Mouse (Mus musculus): Measurements from ENCODE around the gene Gdpd3. TPM values are rescaled to one million over a fixed set of nuclear protein-coding genes. Genes with fewer than 3 reads are reported as not detected.

The Gdpd3 gene
- polyA plus RNA-seq, 1 experiment from 2014 or later: 2.4 TPM

DNA sequence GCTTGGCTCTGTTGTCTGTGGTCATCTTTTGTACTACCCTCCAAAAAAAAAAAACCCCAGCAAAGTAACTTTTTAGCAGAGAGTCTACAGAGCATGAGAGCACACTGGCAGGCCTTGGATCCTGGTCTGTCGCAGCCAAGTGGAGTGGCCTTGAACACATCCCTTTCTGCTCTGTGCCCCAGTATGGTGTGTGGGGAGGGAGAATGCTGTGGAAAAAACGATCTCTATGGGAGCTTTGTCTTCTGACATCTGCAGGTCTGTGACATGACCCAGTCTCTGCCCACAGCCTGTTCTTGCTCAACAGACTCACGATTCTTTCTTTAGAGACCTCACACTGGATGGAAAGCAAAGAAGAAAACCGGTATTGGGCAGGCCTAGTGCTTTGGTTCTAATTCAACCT is 5.2 kb upstream of the Gdpd3 start:
- H3K27ac ChIP-seq: peak overlapping the region; percentile 84; the same call in 1 of the 2 replicates
- H3K27me3 ChIP-seq: no peaks in the 10 kb centered on the region
- H3K4me3 ChIP-seq (replicated peaks): peak overlapping the region; percentile 77; the same call in 1 of the 2 replicates
- H3K4me2 ChIP-seq: peak overlapping the region; percentile 89
- WGBS: 78% methylated on average over 4 of the region's 4 CpGs
- H3K9me3 ChIP-seq: no peaks in the 10 kb centered on the region
- peaks cover 44% of the 10 kb centered on the region for H3K36me3 ChIP-seq
- peaks cover 8% of the 10 kb centered on the region for H3K4me1 ChIP-seq (replicated peaks)
- no peak overlapping the region for H3K9ac ChIP-seq (replicated peaks)
- ATAC-seq (ENCODE audit: insufficient number of reproducible peaks, insufficient read depth, low FRiP score, low TSS enrichment, low read depth): no peak

DNA sequence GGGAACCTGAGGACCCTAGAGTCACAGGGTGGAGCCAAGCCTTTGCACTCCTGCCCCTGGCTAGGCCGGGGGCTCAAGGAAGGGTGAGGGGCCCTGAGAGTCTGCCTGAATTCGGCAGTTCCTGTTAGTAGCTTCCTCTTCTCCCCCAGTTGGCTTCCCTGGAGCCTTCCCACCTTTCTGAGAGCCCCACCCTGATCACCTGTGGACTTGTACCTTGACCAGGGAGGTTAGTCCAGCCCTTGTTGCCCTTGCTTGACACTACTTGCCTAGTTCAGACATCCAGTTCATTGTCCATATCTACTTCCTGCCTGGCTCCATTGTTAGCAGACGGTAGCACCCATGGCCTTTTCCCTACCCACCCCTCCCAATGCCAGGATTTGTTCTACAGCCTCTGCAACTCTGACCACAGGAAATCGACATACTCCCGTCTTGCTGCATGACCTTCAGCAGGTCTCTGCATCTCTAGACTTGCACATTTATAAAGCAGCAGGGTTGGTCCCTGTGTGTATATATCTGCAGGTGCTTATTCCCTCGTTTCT is 4.5 kb upstream of the Gdpd3 start:
- Histone ChIP-seq H3K27me3 (no peaks in the 10 kb centered on the region), H3K27ac (0 out of 2 replicates have a peak overlapping the region, but pooled peaks have one; percentile 84), H3K4me1 (replicated peaks) (peaks cover 8% of the 10 kb centered on the region), H3K9ac (replicated peaks) (no peak overlapping the region), H3K4me3 (replicated peaks) (no peak overlapping the region), H3K4me2 (no peak overlapping the region), H3K36me3 (peaks cover 49% of the 10 kb centered on the region), H3K9me3 (no peaks in the 10 kb centered on the region)
- no peak for ATAC-seq (ENCODE audit: insufficient number of reproducible peaks, insufficient read depth, low FRiP score, low TSS enrichment, low read depth)
- 80% methylated on average over 6 of the region's 6 CpGs for WGBS

GRCm38 (mm10) chr7:126762471-126763008 is 3.6 kb upstream of the Gdpd3 start:
- H3K4me3 ChIP-seq (replicated peaks): no peak overlapping the region
- no peak overlapping the region for H3K27ac ChIP-seq
- no peaks in the 10 kb centered on the region for H3K9me3 ChIP-seq
- peaks cover 8% of the 10 kb centered on the region for H3K4me1 ChIP-seq (replicated peaks)
- peaks cover 59% of the 10 kb centered on the region for H3K36me3 ChIP-seq
- H3K27me3 ChIP-seq: no peaks in the 10 kb centered on the region
- no peak for ATAC-seq (ENCODE audit: insufficient number of reproducible peaks, insufficient read depth, low FRiP score, low TSS enrichment, low read depth)
- no peak overlapping the region for H3K9ac ChIP-seq (replicated peaks)
- no peak overlapping the region for H3K4me2 ChIP-seq
- WGBS: 68% methylated on average over 17 of the region's 17 CpGs

DNA sequence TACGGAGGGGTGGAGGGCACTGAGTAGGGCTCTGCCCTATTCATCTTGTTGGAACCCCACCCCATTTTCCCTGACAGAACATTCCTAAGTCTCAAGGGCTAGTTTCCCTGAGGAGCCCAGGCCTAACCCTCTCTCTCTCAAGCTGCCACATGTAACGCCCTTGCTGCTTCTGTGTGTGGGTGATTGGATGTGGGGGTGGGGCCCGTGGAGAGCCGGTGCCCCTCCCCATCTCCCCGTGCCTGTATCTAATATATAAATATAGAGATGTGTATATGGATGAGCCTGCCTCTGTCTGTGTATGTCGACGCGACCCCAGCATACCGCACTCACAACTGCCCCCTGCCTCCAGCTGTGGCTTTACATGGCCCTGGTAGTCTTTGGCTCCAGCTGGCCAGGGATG is 594 bp upstream of the Gdpd3 start:
- 90% methylated on average over 9 of the region's 9 CpGs for WGBS

DNA sequence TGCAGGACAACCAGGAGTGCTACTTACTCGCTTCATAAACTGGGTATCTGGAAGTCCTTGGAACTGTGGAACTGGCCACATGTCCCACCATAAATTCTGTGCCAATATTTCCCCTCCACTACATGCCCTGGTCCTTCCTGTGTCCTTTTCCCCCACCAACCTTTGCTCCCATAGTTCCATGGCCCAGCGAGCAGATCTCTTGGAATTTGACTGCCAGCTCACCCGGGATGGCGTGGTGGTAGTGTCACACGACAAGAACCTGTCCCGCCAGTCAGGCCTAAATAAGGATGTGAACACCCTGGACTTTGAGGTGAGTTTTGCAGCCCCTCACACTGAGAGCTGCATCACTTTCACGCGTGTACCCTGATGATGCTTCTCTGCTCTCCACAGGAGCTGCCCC is 867 bp downstream of the Gdpd3 start:
- no peak overlapping the region for H3K9ac ChIP-seq (replicated peaks)
- no peak overlapping the region for H3K4me2 ChIP-seq
- no peaks in the 10 kb centered on the region for H3K27me3 ChIP-seq
- no peaks in the 10 kb centered on the region for H3K4me1 ChIP-seq (replicated peaks)
- H3K9me3 ChIP-seq: no peaks in the 10 kb centered on the region
- H3K4me3 ChIP-seq (replicated peaks): no peak overlapping the region
- H3K27ac ChIP-seq: no peak overlapping the region
- H3K36me3 ChIP-seq: peaks cover 90% of the 10 kb centered on the region
- no peak for ATAC-seq (ENCODE audit: insufficient number of reproducible peaks, insufficient read depth, low FRiP score, low TSS enrichment, low read depth)
- WGBS: 90% methylated on average over 8 of the region's 8 CpGs

More for the DNA sequence above, 594 bp upstream of the Gdpd3 start:
- Histone ChIP-seq H3K4me2 (no peak overlapping the region), H3K9me3 (no peaks in the 10 kb centered on the region), H3K36me3 (peaks cover 89% of the 10 kb centered on the region), H3K4me3 (replicated peaks) (no peak overlapping the region), H3K27me3 (no peaks in the 10 kb centered on the region), H3K4me1 (replicated peaks) (peaks cover 2% of the 10 kb centered on the region), H3K9ac (replicated peaks) (no peak overlapping the region), H3K27ac (no peak overlapping the region)
- no peak for ATAC-seq (ENCODE audit: insufficient number of reproducible peaks, insufficient read depth, low FRiP score, low TSS enrichment, low read depth)

DNA sequence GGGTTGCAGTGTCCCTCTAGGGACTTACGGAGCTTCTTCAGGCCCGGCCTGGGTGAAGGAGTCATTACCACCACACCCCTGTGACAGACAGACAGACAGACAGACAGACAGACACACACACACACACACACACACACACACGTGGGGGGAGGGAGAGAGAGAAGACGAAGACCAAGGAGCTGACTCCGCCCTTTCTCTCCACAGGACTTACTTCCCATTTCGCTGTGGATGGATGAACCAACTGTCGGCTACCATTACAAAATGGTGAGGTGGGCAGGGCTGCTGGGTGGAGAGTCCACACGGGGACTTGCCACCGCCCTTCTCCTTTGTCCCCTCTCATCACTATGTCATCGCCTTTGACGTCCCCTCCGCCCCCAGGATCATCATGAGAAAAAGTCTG is 4.7 kb downstream of the Gdpd3 start:
- WGBS: 81% methylated on average over 12 of the region's 12 CpGs
- H3K27me3 ChIP-seq: no peaks in the 10 kb centered on the region
- no peak overlapping the region for H3K9ac ChIP-seq (replicated peaks)
- H3K36me3 ChIP-seq: peaks cover 75% of the 10 kb centered on the region
- no peak overlapping the region for H3K4me3 ChIP-seq (replicated peaks)
- no peak for ATAC-seq (ENCODE audit: insufficient number of reproducible peaks, insufficient read depth, low FRiP score, low TSS enrichment, low read depth)
- H3K4me1 ChIP-seq (replicated peaks): peaks cover 4% of the 10 kb centered on the region
- H3K27ac ChIP-seq: no peak overlapping the region
- H3K4me2 ChIP-seq: no peak overlapping the region
- no peaks in the 10 kb centered on the region for H3K9me3 ChIP-seq

- no peak overlapping the region for H3K4me2 ChIP-seq
- ATAC-seq (ENCODE audit: insufficient number of reproducible peaks, insufficient read depth, low FRiP score, low TSS enrichment, low read depth): no peak
- H3K4me3 ChIP-seq (replicated peaks): no peak overlapping the region
- no peak overlapping the region for H3K9ac ChIP-seq (replicated peaks)
- WGBS: 70% methylated on average over 2 of the region's 2 CpGs
- peaks cover 54% of the 10 kb centered on the region for H3K36me3 ChIP-seq
- H3K27me3 ChIP-seq: no peaks in the 10 kb centered on the region
- peaks cover 19% of the 10 kb centered on the region for H3K4me1 ChIP-seq (replicated peaks)
- H3K9me3 ChIP-seq: no peaks in the 10 kb centered on the region
- no peak overlapping the region for H3K27ac ChIP-seq
Measured at GRCm38 (mm10) chr7:126773351-126773750, 7.2 kb downstream of the Gdpd3 start.

GRCm38 (mm10) chr7:126774463-126774862 is 8.3 kb downstream of the Gdpd3 start:
- Histone ChIP-seq H3K36me3 (peaks cover 52% of the 10 kb centered on the region), H3K9ac (replicated peaks) (no peak overlapping the region), H3K27me3 (no peaks in the 10 kb centered on the region)

GRCm38 (mm10) chr7:126775185-126775977 is 9.2 kb downstream of the Gdpd3 start:
- no peak overlapping the region for H3K4me3 ChIP-seq (replicated peaks)
- no peak for ATAC-seq (ENCODE audit: insufficient number of reproducible peaks, insufficient read depth, low FRiP score, low TSS enrichment, low read depth)
- H3K9ac ChIP-seq (replicated peaks): peak overlapping the region; percentile 85; the same call in 1 of the 2 replicates
- no peaks in the 10 kb centered on the region for H3K9me3 ChIP-seq
- H3K36me3 ChIP-seq: peaks cover 43% of the 10 kb centered on the region; the same call in 1 of the 2 replicates
- peaks cover 28% of the 10 kb centered on the region for H3K4me1 ChIP-seq (replicated peaks)
- no peaks in the 10 kb centered on the region for H3K27me3 ChIP-seq
- 82% methylated on average over 10 of the region's 10 CpGs for WGBS
- H3K4me2 ChIP-seq: peak overlapping the region; percentile 90
- peak overlapping the region; percentile 93 for H3K27ac ChIP-seq

More at GRCm38 (mm10) chr7:126774463-126774862, 8.3 kb downstream of the Gdpd3 start:
- Histone ChIP-seq H3K4me3 (replicated peaks) (no peak overlapping the region), H3K9me3 (no peaks in the 10 kb centered on the region), H3K4me2 (no peak overlapping the region), H3K27ac (no peak overlapping the region), H3K4me1 (replicated peaks) (peaks cover 19% of the 10 kb centered on the region)
- WGBS: 84% methylated on average over 2 of the region's 2 CpGs
- no peak for ATAC-seq (ENCODE audit: insufficient number of reproducible peaks, insufficient read depth, low FRiP score, low TSS enrichment, low read depth)

DNA sequence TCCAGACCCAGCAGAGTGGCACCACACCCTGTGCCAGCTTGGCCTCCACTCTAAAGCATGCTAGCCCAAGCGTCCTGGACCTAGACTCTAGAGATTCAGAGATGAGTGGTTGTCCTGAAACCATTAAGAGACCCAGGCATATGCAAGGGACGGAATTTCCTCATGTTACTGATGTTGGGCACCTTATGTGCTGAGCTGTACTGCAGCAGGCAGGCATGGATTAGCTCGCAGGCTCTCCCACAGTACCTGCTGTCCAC is 9.8 kb downstream of the Gdpd3 start:
- no peaks in the 10 kb centered on the region for H3K9me3 ChIP-seq
- ATAC-seq (ENCODE audit: insufficient number of reproducible peaks, insufficient read depth, low FRiP score, low TSS enrichment, low read depth): no peak
- peaks cover 38% of the 10 kb centered on the region; the same call in 1 of the 2 replicates for H3K36me3 ChIP-seq
- H3K9ac ChIP-seq (replicated peaks): peak overlapping the region; percentile 85
- H3K4me1 ChIP-seq (replicated peaks): peaks cover 30% of the 10 kb centered on the region
- H3K4me2 ChIP-seq: peak overlapping the region; percentile 90
- no peaks in the 10 kb centered on the region for H3K27me3 ChIP-seq
- peak overlapping the region; percentile 93 for H3K27ac ChIP-seq
- H3K4me3 ChIP-seq (replicated peaks): peak overlapping the region; percentile 82
- 55% methylated on average over 3 of the region's 3 CpGs for WGBS

DNA sequence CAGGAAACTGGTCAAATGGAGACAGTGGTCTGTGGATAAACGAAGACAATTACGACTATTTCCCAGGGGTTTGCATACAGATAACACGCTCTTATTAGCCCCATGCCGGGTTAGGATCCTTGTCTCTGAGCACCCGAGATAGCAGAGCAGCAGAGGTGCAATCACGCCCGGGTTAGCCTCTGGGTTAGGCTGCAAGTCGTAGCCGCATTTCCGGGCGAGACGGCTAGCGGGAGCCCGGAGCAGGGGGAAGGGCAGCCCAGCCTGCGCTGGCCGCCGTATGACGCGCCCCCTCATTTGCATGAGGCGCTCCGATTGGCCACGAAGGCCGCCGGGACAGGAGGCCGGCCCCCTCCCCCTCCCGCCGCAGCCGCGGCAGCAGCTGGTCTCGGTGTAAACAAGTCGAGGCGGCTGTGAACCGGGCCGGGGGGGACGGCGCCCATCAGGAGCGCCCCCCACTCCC is 10.5 kb downstream of the Gdpd3 start, which contains the start of gene Ypel3:
Ypel3 (plus strand) TSS at position 358 of the 460 bp plus-strand sequence.
- Histone ChIP-seq H3K4me2 (peak within 1 kb of the TSS; percentile 90), H3K36me3 (peaks cover 36% of the 10 kb centered on the region; the same call in 1 of the 2 replicates), H3K27ac (peak within 1 kb of the TSS; percentile 93), H3K9ac (replicated peaks) (peak within 1 kb of the TSS; percentile 85), H3K27me3 (no peaks in the 10 kb centered on the region), H3K9me3 (no peaks in the 10 kb centered on the region), H3K4me3 (replicated peaks) (peak within 1 kb of the TSS; percentile 82), H3K4me1 (replicated peaks) (peaks cover 37% of the 10 kb centered on the region)
- peak; percentile 78 for ATAC-seq (ENCODE audit: insufficient number of reproducible peaks, insufficient read depth, low FRiP score, low TSS enrichment, low read depth)
- WGBS: under 1% methylated on average over 35 of the region's 37 CpGs
